Mouse (Mus musculus) CH12.LX (cell line): ENCODE measurements at regions not wholly inside any gene's neighbourhood (a gene's known extent, or its start where the extent isn't known, plus 50 kb on each side); places are given as distances from the start of the nearest gene placed in this dataset.

Source experiments
- DNase-seq: peaks from one replicate; pipeline ENCODE4 v3.0.0-alpha.2; 2013; ENCODE audit errors: extremely low read depth
- H3K27ac ChIP-seq: 2 replicates; pipeline ENCODE4 v1.5.1; 2012; ENCODE audit warnings: low read depth, mild to moderate bottlenecking, control low read depth, moderate library complexity; ENCODE audit not compliant: insufficient read depth
- H3K27me3 ChIP-seq: replicated peaks from 2 replicates; pipeline ENCODE3; 2012; ENCODE audit warnings: inconsistent platforms
- H3K36me3 ChIP-seq, 2 experiments: replicated peaks in 1 of 2; 2 replicates each; pipeline versions ENCODE3 to v1.6.1; 2012; ENCODE audit warnings: inconsistent platforms in 1 of 2, low read length in 1 of 2, mild to moderate bottlenecking in 1 of 2, mixed read lengths in 1 of 2, moderate library complexity in 1 of 2; ENCODE audit not compliant: control insufficient read depth in 1 of 2, insufficient read depth in 1 of 2
- H3K4me1 ChIP-seq, 2 experiments: 2 replicates each; pipeline ENCODE4 v1.6.1; 2012; ENCODE audit warnings: inconsistent platforms in 1 of 2, moderate library complexity in 1 of 2; ENCODE audit not compliant: insufficient read depth in 2 of 2, control insufficient read depth in 1 of 2
- H3K4me2 ChIP-seq: 2 replicates; pipeline ENCODE4 v1.6.1; 2012; ENCODE audit warnings: low read depth, mild to moderate bottlenecking, control low read depth; ENCODE audit not compliant: poor library complexity, insufficient read depth, severe bottlenecking
- H3K4me3 ChIP-seq, 3 experiments: fragments of 150-350 bp in 1 of 3; sonication (generic) in 1 of 3; replicated peaks in 1 of 3; 2 replicates each; pipeline versions ENCODE3 to v1.5.1; 2011 to 2012; ENCODE audit warnings: low read depth in 2 of 3, low read length in 2 of 3, mild to moderate bottlenecking in 2 of 3, moderate library complexity in 2 of 3, control low read depth in 1 of 3, improper control_type of control experiment in 1 of 3, inconsistent platforms in 1 of 3, mixed read lengths in 1 of 3; ENCODE audit not compliant: poor library complexity in 1 of 3
- H3K79me2 ChIP-seq: replicated peaks from 2 replicates; pipeline ENCODE4 v1.6.1; 2012; ENCODE audit warnings: mild to moderate bottlenecking, moderate library complexity; ENCODE audit not compliant: control insufficient read depth, poor library complexity, insufficient read depth, severe bottlenecking; ENCODE audit errors: extremely low read depth
- H3K9ac ChIP-seq: 2 replicates; pipeline ENCODE4 v1.6.1; 2012; ENCODE audit warnings: low read depth, mild to moderate bottlenecking, control low read depth, moderate library complexity; ENCODE audit not compliant: insufficient read depth
- H3K9me3 ChIP-seq: replicated peaks from 2 replicates; pipeline ENCODE3; 2012; ENCODE audit warnings: low read length, inconsistent platforms, mixed read lengths
- BHLHE40 ChIP-seq: IDR thresholded peaks from 2 replicates; pipeline ENCODE4 v1.6.1; 2011; ENCODE audit warnings: mild to moderate bottlenecking, low read depth, low read length, improper control_type of control experiment
- CTCF ChIP-seq, 2 experiments: IDR thresholded peaks in 1 of 2; conservative IDR thresholded peaks in 1 of 2; 2 replicates each; pipeline ENCODE4 v1.5.1; 2011 to 2012; ENCODE audit warnings: low read depth in 2 of 2, low read length in 2 of 2, improper control_type of control experiment in 1 of 2, inconsistent platforms in 1 of 2, mild to moderate bottlenecking in 1 of 2, moderate library complexity in 1 of 2
- ETS1 ChIP-seq: conservative IDR thresholded peaks from 2 replicates; pipeline ENCODE4 v1.6.1; 2012; ENCODE audit warnings: low read depth, mild to moderate bottlenecking, inconsistent platforms, low read length, improper control_type of control experiment, moderate library complexity
- HCFC1 ChIP-seq: IDR thresholded peaks from 2 replicates; pipeline ENCODE4 v1.6.1; 2012; ENCODE audit warnings: low read depth, mild to moderate bottlenecking, inconsistent platforms, low read length, improper control_type of control experiment
- IRF4 ChIP-seq: IDR thresholded peaks from 2 replicates; pipeline ENCODE4 v1.6.1; 2014; ENCODE audit warnings: low read depth, mild to moderate bottlenecking, inconsistent platforms, low read length, improper control_type of control experiment
- JUND ChIP-seq: conservative IDR thresholded peaks from 2 replicates; pipeline ENCODE4 v1.6.1; 2011; ENCODE audit warnings: low read depth, low read length, improper control_type of control experiment
- KAT2A ChIP-seq: IDR thresholded peaks from 2 replicates; pipeline ENCODE4 v1.6.1; 2012; ENCODE audit warnings: low read length, improper control_type of control experiment, inconsistent platforms; ENCODE audit not compliant: insufficient replicate concordance
- MAFK ChIP-seq: IDR thresholded peaks from 2 replicates; pipeline ENCODE4 v1.6.1; 2011; ENCODE audit warnings: low read length, improper control_type of control experiment; ENCODE audit not compliant: insufficient replicate concordance
- MAX ChIP-seq: IDR thresholded peaks from 2 replicates; pipeline ENCODE4 v1.6.1; 2011; ENCODE audit warnings: low read length, improper control_type of control experiment
- NELFE ChIP-seq: IDR thresholded peaks from 2 replicates; pipeline ENCODE4 v1.6.1; 2011; ENCODE audit warnings: low read depth, low read length, improper control_type of control experiment
- NRF1 ChIP-seq: IDR thresholded peaks from 2 replicates; pipeline ENCODE4 v1.6.1; 2014; ENCODE audit warnings: low read depth, mild to moderate bottlenecking, inconsistent platforms, low read length, improper control_type of control experiment, moderate library complexity
- PAX5 ChIP-seq: IDR thresholded peaks from 2 replicates; pipeline ENCODE4 v1.6.1; 2012; ENCODE audit warnings: low read length, inconsistent platforms, mixed read lengths
- POLR2A ChIP-seq: IDR thresholded peaks from 2 replicates; pipeline ENCODE4 v1.6.1; 2011; ENCODE audit warnings: low read depth, mild to moderate bottlenecking, improper control_type of control experiment, low read length
- POLR2AphosphoS2 ChIP-seq: IDR thresholded peaks from 2 replicates; pipeline ENCODE4 v1.6.1; 2011; ENCODE audit warnings: low read depth, low read length, improper control_type of control experiment
- RAD21 ChIP-seq: IDR thresholded peaks from 2 replicates; pipeline ENCODE4 v1.6.1; 2011; ENCODE audit warnings: low read depth, mild to moderate bottlenecking, low read length, improper control_type of control experiment, moderate library complexity
- SMC3 ChIP-seq: IDR thresholded peaks from 2 replicates; pipeline ENCODE4 v1.6.1; 2011; ENCODE audit warnings: low read depth, low read length, improper control_type of control experiment
- TBP ChIP-seq: conservative IDR thresholded peaks from 2 replicates; pipeline ENCODE4 v1.6.1; 2011; ENCODE audit warnings: low read depth, low read length, improper control_type of control experiment
- UBTF ChIP-seq: IDR thresholded peaks from 2 replicates; pipeline ENCODE4 v1.6.1; 2012; ENCODE audit warnings: low read depth, mild to moderate bottlenecking, inconsistent platforms, low read length, improper control_type of control experiment, moderate library complexity
- USF2 ChIP-seq: conservative IDR thresholded peaks from 2 replicates; pipeline ENCODE4 v1.6.1; 2011; ENCODE audit warnings: low read depth, low read length, improper control_type of control experiment
- ZC3H11A ChIP-seq: IDR thresholded peaks from 2 replicates; pipeline ENCODE4 v1.6.1; 2012; ENCODE audit warnings: low read depth, mild to moderate bottlenecking, inconsistent platforms, low read length, improper control_type of control experiment
- ZKSCAN1 ChIP-seq: IDR thresholded peaks from 2 replicates; pipeline ENCODE4 v1.6.1; 2012; ENCODE audit warnings: low read depth, inconsistent platforms, low read length, improper control_type of control experiment, borderline replicate concordance
- ZMIZ1 ChIP-seq: IDR thresholded peaks from 2 replicates; pipeline ENCODE4 v1.6.1; 2012; ENCODE audit warnings: low read depth, mild to moderate bottlenecking, inconsistent platforms, low read length, improper control_type of control experiment
- dilution Hi-C: fragments of 300-500 bp; cut with MboI; formaldehyde crosslinking; loops from 2 replicates; pipeline ENCODE4 v1.14.3; 2020; ENCODE audit warnings: low sequenced_read_pairs; ENCODE audit not compliant: extremely low pct_unique_long_range_greater_than_20kb, extremely low pct_ligation_motif_present
- in situ Hi-C: fragments of 300-500 bp; cut with MboI; formaldehyde crosslinking; loops from 3 replicates; pipeline ENCODE4 v1.14.3; 2019; ENCODE audit warnings: low sequenced_read_pairs, low pct_ligation_motif_present, low pct_unique_long_range_greater_than_20kb, mixed read lengths

DNA sequence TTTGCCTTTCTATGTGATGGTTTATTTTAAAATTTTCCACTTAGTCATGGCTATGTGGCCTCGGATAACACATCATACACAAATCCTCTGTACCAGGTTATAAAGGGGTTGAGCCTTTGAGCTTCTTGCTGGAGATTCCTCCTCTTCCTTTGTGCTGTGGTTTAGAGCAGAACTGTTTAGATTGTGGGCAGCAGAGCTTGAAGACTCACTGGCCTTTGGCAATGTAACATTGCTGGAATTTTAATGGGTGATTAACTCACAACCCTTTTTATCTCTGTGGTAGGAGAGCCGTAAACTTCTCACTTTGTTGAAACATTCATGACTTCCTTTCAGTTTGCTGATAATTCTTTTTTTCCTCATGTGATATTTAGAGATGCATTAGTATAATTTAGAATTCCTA is 413.0 kb downstream of the Lmo7 start:
- no peak overlapping the region for H3K9ac ChIP-seq
- no peak overlapping the region for H3K4me2 ChIP-seq
- dilution Hi-C loops (no loop called here), in situ Hi-C loops (no loop called here)
- H3K4me3 ChIP-seq: no peak overlapping the region
- no peaks in the 10 kb centered on the region for H3K36me3 ChIP-seq
- DNase-seq: no peak
- no peaks in the 10 kb centered on the region for H3K79me2 ChIP-seq
- no peaks in the 10 kb centered on the region for H3K4me1 ChIP-seq
- no peaks in the 10 kb centered on the region for H3K9me3 ChIP-seq
- TF ChIP-seq MAX (no peak), JUND (no peak)
- no peak overlapping the region for H3K27ac ChIP-seq
- H3K27me3 ChIP-seq: no peaks in the 10 kb centered on the region

DNA sequence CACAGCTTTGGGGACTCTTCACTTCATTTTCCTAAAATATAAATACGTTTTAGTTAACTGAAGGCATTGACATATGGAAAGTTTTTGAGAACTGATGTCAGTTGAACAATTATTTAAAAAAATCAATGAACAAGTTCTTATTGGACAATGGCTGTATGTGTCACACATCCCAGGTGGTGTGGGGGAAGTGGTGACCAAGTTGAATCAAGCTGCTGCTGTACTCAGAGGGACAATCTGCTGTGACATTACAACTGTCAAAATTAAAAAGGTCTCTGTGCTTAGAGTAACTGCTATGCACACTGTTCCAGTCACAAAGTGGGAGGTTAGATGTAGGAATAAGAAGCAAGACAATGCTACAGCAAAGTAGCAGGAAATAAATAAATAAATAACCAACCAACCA is 409.2 kb downstream of the Lmo7 start:
- no peaks in the 10 kb centered on the region for H3K79me2 ChIP-seq
- no peaks in the 10 kb centered on the region for H3K36me3 ChIP-seq
- no peak for DNase-seq
- no peak overlapping the region for H3K27ac ChIP-seq
- H3K27me3 ChIP-seq: no peaks in the 10 kb centered on the region
- H3K4me1 ChIP-seq: no peaks in the 10 kb centered on the region
- no peak overlapping the region for H3K4me2 ChIP-seq
- H3K4me3 ChIP-seq: no peak overlapping the region
- no peaks in the 10 kb centered on the region for H3K9me3 ChIP-seq
- dilution Hi-C loops: no loop called here
- in situ Hi-C loops: no loop called here
- no peak overlapping the region for H3K9ac ChIP-seq
- TF ChIP-seq UBTF: no peak
- no peak for TF ChIP-seq TBP
- TF ChIP-seq RAD21: no peak
- TF ChIP-seq BHLHE40: no peak
- TF ChIP-seq POLR2A: no peak
- no peak for TF ChIP-seq ZC3H11A
- TF ChIP-seq HCFC1: no peak
- TF ChIP-seq SMC3: no peak
- no peak for TF ChIP-seq USF2
- no peak for TF ChIP-seq POLR2AphosphoS2
- TF ChIP-seq ETS1: no peak
- no peak for TF ChIP-seq ZKSCAN1
- no peak for TF ChIP-seq NRF1
- no peak for TF ChIP-seq CTCF (conservative IDR thresholded peaks at IDR 0.05 in 1 of 2, IDR thresholded peaks at IDR 0.05 in 1 of 2; ENCODE audit: low read depth in 2 of 2, low read length in 2 of 2)
- TF ChIP-seq KAT2A: no peak
- no peak for TF ChIP-seq NELFE
- TF ChIP-seq ZMIZ1: no peak
- TF ChIP-seq IRF4: no peak
- no peak for TF ChIP-seq PAX5
- TF ChIP-seq MAFK: no peak
